Mouse (Mus musculus): Measurements from ENCODE around the gene Gnb5.
A peak's percentile ranks its signal among the peaks of the same experiment; 100 is the strongest.

GRCm38 (mm10) chr9:75299342-75299741, 6.7 kb upstream of the Gnb5 start:
- peak; percentile 81 for TF ChIP-seq CTCF (conservative IDR thresholded peaks at IDR 0.05; ENCODE audit: low read length)
- no peak for TF ChIP-seq NANOG (IDR thresholded peaks at IDR 0.05; ENCODE audit: borderline replicate concordance, low read length)
- no peak for TF ChIP-seq POU5F1 (IDR thresholded peaks at IDR 0.05; ENCODE audit: borderline replicate concordance, low read length)

Measured in E14TG2a.4 (cell line).